Mouse (Mus musculus): ENCODE measurements around the gene Ipo11. TPM values are rescaled to one million over a fixed set of nuclear protein-coding genes. Genes with fewer than 3 reads are reported as not detected.
A peak's percentile ranks its signal among the peaks of the same experiment; 100 is the strongest.

Gene Ipo11
- polyA plus RNA-seq, 1 experiment from 2014 or later, result 41.1 TPM

GRCm38 (mm10) chr13:106835844-106836526 lies 100.8 kb downstream of the Ipo11 start:
- 0 out of 2 replicates have a peak, but pooled peaks cover 7% of the 10 kb centered on the region for H3K36me3 ChIP-seq
- no peaks in the 10 kb centered on the region for H3K27me3 ChIP-seq
- H3K4me1 ChIP-seq, result no peaks in the 10 kb centered on the region
- H3K4me2 ChIP-seq (replicated peaks), result no peak overlapping the region
- no peak overlapping the region for H3K9ac ChIP-seq (replicated peaks)
- H3K27ac ChIP-seq (replicated peaks), result no peak overlapping the region
- no peaks in the 10 kb centered on the region for H3K9me3 ChIP-seq
- ATAC-seq (replicated peaks), result 0 out of 2 replicates have a peak, but pooled peaks have one; percentile 38
- WGBS, result 77% methylated on average over 15 of the region's 15 CpGs
- no peak overlapping the region for H3K4me3 ChIP-seq

GRCm38 (mm10) chr13:106830029-106830428 lies 106.7 kb downstream of the Ipo11 start:
- WGBS, result 87% methylated on average over 6 of the region's 6 CpGs
- Histone ChIP-seq H3K9ac (replicated peaks) (no peak overlapping the region), H3K27ac (replicated peaks) (no peak overlapping the region), H3K36me3 (0 out of 2 replicates have a peak, but pooled peaks cover 5% of the 10 kb centered on the region), H3K4me2 (replicated peaks) (no peak overlapping the region), H3K9me3 (no peaks in the 10 kb centered on the region), H3K4me1 (no peaks in the 10 kb centered on the region), H3K4me3 (no peak overlapping the region), H3K27me3 (no peaks in the 10 kb centered on the region)
- no peak for ATAC-seq (replicated peaks)

- Histone ChIP-seq H3K27ac (replicated peaks) (no peak overlapping the region), H3K4me3 (no peak overlapping the region), H3K36me3 (0 out of 2 replicates have a peak, but pooled peaks cover 5% of the 10 kb centered on the region), H3K9me3 (no peaks in the 10 kb centered on the region), H3K4me2 (replicated peaks) (no peak overlapping the region), H3K27me3 (no peaks in the 10 kb centered on the region), H3K4me1 (no peaks in the 10 kb centered on the region), H3K9ac (replicated peaks) (no peak overlapping the region)
- 85% methylated on average over 12 of the region's 12 CpGs for WGBS
- ATAC-seq (replicated peaks), result no peak
These were observed 107.3 kb downstream of the Ipo11 start for GRCm38 (mm10) chr13:106829327-106829997.

- Histone ChIP-seq H3K27ac (replicated peaks) (no peak overlapping the region), H3K4me3 (no peak overlapping the region), H3K9ac (replicated peaks) (no peak overlapping the region), H3K4me2 (replicated peaks) (no peak overlapping the region), H3K27me3 (no peaks in the 10 kb centered on the region), H3K4me1 (no peaks in the 10 kb centered on the region; the same call in 1 of the 2 replicates), H3K9me3 (no peaks in the 10 kb centered on the region), H3K36me3 (no peaks in the 10 kb centered on the region)
- ATAC-seq (replicated peaks), result no peak
- WGBS, result 74% methylated on average over 5 of the region's 5 CpGs
These were observed 111.1 kb downstream of the Ipo11 start for GRCm38 (mm10) chr13:106825618-106826017.

GRCm38 (mm10) chr13:106823875-106824191 lies 112.9 kb downstream of the Ipo11 start:
- H3K9ac ChIP-seq (replicated peaks), result no peak overlapping the region
- H3K4me3 ChIP-seq, result no peak overlapping the region
- no peaks in the 10 kb centered on the region for H3K27me3 ChIP-seq
- H3K4me1 ChIP-seq, result no peaks in the 10 kb centered on the region; the same call in 1 of the 2 replicates
- 0 out of 2 replicates have a peak overlapping the region, but pooled peaks have one; percentile 49 for H3K27ac ChIP-seq (replicated peaks)
- no peak overlapping the region for H3K4me2 ChIP-seq (replicated peaks)
- H3K9me3 ChIP-seq, result no peaks in the 10 kb centered on the region
- 93% methylated on average over 2 of the region's 2 CpGs for WGBS
- H3K36me3 ChIP-seq, result no peaks in the 10 kb centered on the region
- ATAC-seq (replicated peaks), result peak; percentile 57

- H3K4me3 ChIP-seq, result no peak overlapping the region
- no peak overlapping the region for H3K27ac ChIP-seq (replicated peaks)
- H3K9me3 ChIP-seq, result no peaks in the 10 kb centered on the region
- 90% methylated on average over 12 of the region's 12 CpGs for WGBS
- no peaks in the 10 kb centered on the region for H3K36me3 ChIP-seq
- H3K4me1 ChIP-seq, result no peaks in the 10 kb centered on the region; the same call in 1 of the 2 replicates
- no peak overlapping the region for H3K4me2 ChIP-seq (replicated peaks)
- H3K27me3 ChIP-seq, result no peaks in the 10 kb centered on the region
- peak; percentile 51 for ATAC-seq (replicated peaks)
- no peak overlapping the region for H3K9ac ChIP-seq (replicated peaks)
These were observed 113.5 kb downstream of the Ipo11 start for GRCm38 (mm10) chr13:106823121-106823874.

- no peak for ATAC-seq (replicated peaks)
- Histone ChIP-seq H3K36me3 (no peaks in the 10 kb centered on the region), H3K4me1 (no peaks in the 10 kb centered on the region; the same call in 1 of the 2 replicates), H3K4me2 (replicated peaks) (no peak overlapping the region), H3K9ac (replicated peaks) (no peak overlapping the region), H3K27ac (replicated peaks) (no peak overlapping the region), H3K27me3 (no peaks in the 10 kb centered on the region), H3K4me3 (no peak overlapping the region), H3K9me3 (no peaks in the 10 kb centered on the region)
- 94% methylated on average over 2 of the region's 2 CpGs for WGBS
These were observed 116.6 kb downstream of the Ipo11 start for GRCm38 (mm10) chr13:106820149-106820548.

- Histone ChIP-seq H3K4me1 (no peaks in the 10 kb centered on the region; the same call in 1 of the 2 replicates), H3K27ac (replicated peaks) (no peak overlapping the region), H3K27me3 (no peaks in the 10 kb centered on the region), H3K36me3 (no peaks in the 10 kb centered on the region), H3K4me3 (no peak overlapping the region), H3K9ac (replicated peaks) (no peak overlapping the region), H3K4me2 (replicated peaks) (no peak overlapping the region), H3K9me3 (no peaks in the 10 kb centered on the region)
- 91% methylated on average over 4 of the region's 4 CpGs for WGBS
- ATAC-seq (replicated peaks), result no peak
These were observed 117.0 kb downstream of the Ipo11 start for GRCm38 (mm10) chr13:106819749-106820148.

- Histone ChIP-seq H3K4me3 (no peak overlapping the region), H3K4me1 (no peaks in the 10 kb centered on the region), H3K9ac (replicated peaks) (no peak overlapping the region), H3K36me3 (no peaks in the 10 kb centered on the region), H3K9me3 (no peaks in the 10 kb centered on the region), H3K4me2 (replicated peaks) (no peak overlapping the region), H3K27me3 (no peaks in the 10 kb centered on the region), H3K27ac (replicated peaks) (no peak overlapping the region)
- WGBS, result 90% methylated on average over 5 of the region's 5 CpGs
- no peak for ATAC-seq (replicated peaks)
These were observed 119.7 kb downstream of the Ipo11 start for GRCm38 (mm10) chr13:106817066-106817465.

GRCm38 (mm10) chr13:106813519-106813918 lies 123.2 kb downstream of the Ipo11 start:
- H3K4me3 ChIP-seq, result no peak overlapping the region
- no peaks in the 10 kb centered on the region for H3K9me3 ChIP-seq
- no peak overlapping the region for H3K9ac ChIP-seq (replicated peaks)
- H3K27me3 ChIP-seq, result no peaks in the 10 kb centered on the region
- 90% methylated on average over 4 of the region's 4 CpGs for WGBS
- H3K4me1 ChIP-seq, result no peaks in the 10 kb centered on the region
- no peak for ATAC-seq (replicated peaks)
- H3K4me2 ChIP-seq (replicated peaks), result no peak overlapping the region
- peaks cover 8% of the 10 kb centered on the region; the same call in 1 of the 2 replicates for H3K36me3 ChIP-seq
- no peak overlapping the region for H3K27ac ChIP-seq (replicated peaks)

GRCm38 (mm10) chr13:106813087-106813486 lies 123.7 kb downstream of the Ipo11 start:
- peaks cover 8% of the 10 kb centered on the region; the same call in 1 of the 2 replicates for H3K36me3 ChIP-seq
- no peaks in the 10 kb centered on the region for H3K4me1 ChIP-seq
- WGBS, result 84% methylated on average over 9 of the region's 9 CpGs
- H3K9me3 ChIP-seq, result no peaks in the 10 kb centered on the region
- no peak overlapping the region for H3K4me3 ChIP-seq
- no peak for ATAC-seq (replicated peaks)
- H3K27ac ChIP-seq (replicated peaks), result no peak overlapping the region
- H3K27me3 ChIP-seq, result no peaks in the 10 kb centered on the region
- no peak overlapping the region for H3K9ac ChIP-seq (replicated peaks)
- H3K4me2 ChIP-seq (replicated peaks), result no peak overlapping the region

- H3K9ac ChIP-seq (replicated peaks), result no peak overlapping the region
- no peak overlapping the region for H3K4me3 ChIP-seq
- ATAC-seq (replicated peaks), result no peak
- H3K4me2 ChIP-seq (replicated peaks), result no peak overlapping the region
- no peaks in the 10 kb centered on the region for H3K27me3 ChIP-seq
- no peaks in the 10 kb centered on the region for H3K4me1 ChIP-seq
- WGBS, result 94% methylated on average over 7 of the region's 7 CpGs
- H3K36me3 ChIP-seq, result peaks cover 8% of the 10 kb centered on the region; the same call in 1 of the 2 replicates
- no peaks in the 10 kb centered on the region for H3K9me3 ChIP-seq
- H3K27ac ChIP-seq (replicated peaks), result no peak overlapping the region
These were observed 126.6 kb downstream of the Ipo11 start for GRCm38 (mm10) chr13:106810156-106810555.
